Mouse (Mus musculus) liver, adult 2 months (tissue): ENCODE data around the gene Klhl35.

ENCODE experiments used
- CTCF ChIP-seq: fragments of 200-500 bp; IDR thresholded peaks from 2 replicates; pipeline ENCODE4 v1.5.1; 2011; ENCODE audit warnings: low read depth, low read length, control low read depth
- POLR2A ChIP-seq: fragments of 200-500 bp; IDR thresholded peaks from 2 replicates; pipeline ENCODE4 v1.6.1; 2011; ENCODE audit warnings: low read length, control low read depth; ENCODE audit not compliant: insufficient read depth; ENCODE audit errors: extremely low read depth

- TF ChIP-seq CTCF (no peak), POLR2A (no peak)
These were observed 18.9 kb downstream of the Klhl35 start for GRCm38 (mm10) chr7:99484679-99485078.
